Mouse (Mus musculus): ENCODE measurements around the gene Ints4.

DNA sequence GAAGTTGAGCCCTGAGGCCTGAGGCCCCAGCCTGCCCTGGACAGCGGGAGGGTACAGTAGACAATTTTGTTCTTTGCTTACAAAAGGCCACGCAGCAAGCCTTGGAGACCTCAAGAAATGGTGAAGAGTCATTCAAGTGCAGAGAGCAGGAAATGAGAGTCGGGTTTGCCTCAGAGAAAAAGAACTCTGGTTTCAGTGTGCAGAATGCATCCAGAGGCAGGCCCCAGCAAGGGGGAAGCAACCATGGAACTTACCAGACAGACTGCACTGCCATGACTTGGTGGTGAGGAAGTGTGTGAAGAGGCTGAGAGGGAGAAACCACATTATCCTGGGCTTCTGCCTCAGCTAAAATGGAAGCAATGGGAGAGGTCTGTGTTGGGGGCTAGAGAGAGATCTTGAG, 25.2 kb upstream of the Ints4 start:
- TF ChIP-seq POLR2A (IDR thresholded peaks at IDR 0.05; ENCODE audit: borderline replicate concordance, extremely low read depth, insufficient read depth, insufficient read length, poor library complexity, severe bottlenecking): no peak
- TF ChIP-seq CTCF (IDR thresholded peaks at IDR 0.05; ENCODE audit: borderline replicate concordance, extremely low read depth, insufficient read depth, insufficient read length): no peak

Data from brain, embryonic 14.5 days (tissue).